Mouse (Mus musculus): ENCODE measurements around the gene Vmn1r237. TPM values are rescaled to one million over a fixed set of nuclear protein-coding genes. Genes with fewer than 3 reads are reported as not detected.

Vmn1r237 gene
- total RNA-seq (2014; rRNA removed) (not detected in 2 replicates), polyA plus RNA-seq (2015; fragmentation: Nextera tagmentation; extraction: Ambion mirVana) (not detected in 2 replicates)

DNA sequence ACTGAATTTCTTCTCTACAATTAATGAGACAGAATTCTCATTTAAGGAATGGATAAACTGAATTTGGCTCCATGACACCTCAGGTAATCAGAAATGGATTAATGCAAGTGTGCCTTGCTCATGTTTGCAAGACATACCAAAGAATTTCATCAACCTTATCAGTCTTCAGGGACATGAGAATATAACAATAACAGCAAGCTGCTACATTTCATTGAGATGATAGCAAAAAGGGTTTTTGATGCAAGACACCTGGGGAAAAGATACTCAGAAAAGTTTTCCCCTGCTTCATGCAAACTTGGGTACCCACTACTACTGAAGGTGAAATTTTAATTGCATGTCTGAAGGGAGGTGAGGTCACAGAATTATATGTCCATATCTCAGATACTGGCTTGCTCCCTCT lies at the start of gene Vmn1r237:
Gene Vmn1r237 (plus strand): TSS at position 301 of the 400 bp plus-strand sequence.
- ATAC-seq (ENCODE audit: low FRiP score): no peak
- H3K27me3 ChIP-seq (ENCODE audit: insufficient read depth, low read length): no peaks in the 10 kb centered on the region
- H3K4me3 ChIP-seq (ENCODE audit: low read depth, low read length): no peak within 1 kb of the TSS
- no peak within 1 kb of the TSS for H3K9ac ChIP-seq (replicated peaks; ENCODE audit: low read length, poor library complexity, severe bottlenecking)
- no peak within 1 kb of the TSS for H3K27ac ChIP-seq (ENCODE audit: low read depth, low read length)
- no peak for TF ChIP-seq CTCF (IDR thresholded peaks at IDR 0.05)
- peaks cover 5% of the 10 kb centered on the region; the same call in 1 of the 2 replicates for H3K9me3 ChIP-seq (ENCODE audit: low read length)
- no peaks in the 10 kb centered on the region for H3K4me1 ChIP-seq (ENCODE audit: insufficient read depth, low read length)
- no peak for DNase-seq (ENCODE audit: low spot score)
- H3K36me3 ChIP-seq (ENCODE audit: insufficient read depth, low read length): no peaks in the 10 kb centered on the region
- H3K4me2 ChIP-seq (ENCODE audit: low read depth, low read length, poor library complexity, severe bottlenecking): no peak within 1 kb of the TSS

GRCm38 (mm10) chr17:21272103-21272502 lies 39.6 kb upstream of the Vmn1r237 start:
- Histone ChIP-seq H3K4me2 (ENCODE audit: low read depth, low read length, poor library complexity, severe bottlenecking) (no peak overlapping the region), H3K27me3 (ENCODE audit: insufficient read depth, low read length) (no peaks in the 10 kb centered on the region), H3K27ac (ENCODE audit: low read depth, low read length) (no peak overlapping the region), H3K36me3 (ENCODE audit: insufficient read depth, low read length) (no peaks in the 10 kb centered on the region), H3K9me3 (ENCODE audit: low read length) (no peaks in the 10 kb centered on the region), H3K4me3 (ENCODE audit: low read depth, low read length) (no peak overlapping the region), H3K9ac (replicated peaks; ENCODE audit: low read length, poor library complexity, severe bottlenecking) (no peak overlapping the region), H3K4me1 (ENCODE audit: insufficient read depth, low read length) (no peaks in the 10 kb centered on the region)
- ATAC-seq (ENCODE audit: low FRiP score): 0 out of 2 replicates have a peak, but pooled peaks have one; percentile 63
- DNase-seq (ENCODE audit: low spot score): peak; percentile 60
- TF ChIP-seq CTCF (IDR thresholded peaks at IDR 0.05): peak; percentile 71
- WGBS: 18% methylated on average over 4 of the region's 4 CpGs

DNA sequence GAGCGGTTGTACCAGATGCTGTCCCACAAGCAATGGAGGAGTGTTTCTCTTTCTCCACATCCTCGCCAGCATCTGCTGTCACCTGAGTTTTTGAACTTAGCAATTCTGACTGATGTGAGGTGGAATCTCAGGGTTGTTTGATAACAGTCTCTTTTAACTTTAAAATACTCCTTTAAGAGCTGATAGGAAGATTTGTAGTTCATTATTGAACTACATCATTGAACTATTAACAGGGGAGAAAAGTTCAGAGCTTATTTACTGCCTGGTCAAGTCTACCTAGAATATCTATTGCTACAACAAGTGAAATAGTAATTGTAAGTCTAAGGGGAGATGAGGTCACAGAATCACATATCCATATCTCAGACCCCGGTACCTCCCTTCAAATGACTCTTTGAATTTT lies 29.0 kb upstream of the Vmn1r237 start, which contains the start of gene Vmn1r236:
Gene Vmn1r236 (plus strand): TSS at position 301 of the 400 bp plus-strand sequence.
- 0 out of 2 replicates have a peak, but pooled peaks cover 5% of the 10 kb centered on the region for H3K9me3 ChIP-seq (ENCODE audit: low read length)
- DNase-seq (ENCODE audit: low spot score): no peak
- no peak for TF ChIP-seq CTCF (IDR thresholded peaks at IDR 0.05)
- H3K27ac ChIP-seq (ENCODE audit: low read depth, low read length): no peak within 1 kb of the TSS
- ATAC-seq (ENCODE audit: low FRiP score): no peak
- H3K9ac ChIP-seq (replicated peaks; ENCODE audit: low read length, poor library complexity, severe bottlenecking): no peak within 1 kb of the TSS
- H3K27me3 ChIP-seq (ENCODE audit: insufficient read depth, low read length): no peaks in the 10 kb centered on the region
- no peak within 1 kb of the TSS for H3K4me3 ChIP-seq (ENCODE audit: low read depth, low read length)
- no peaks in the 10 kb centered on the region for H3K4me1 ChIP-seq (ENCODE audit: insufficient read depth, low read length)
- H3K4me2 ChIP-seq (ENCODE audit: low read depth, low read length, poor library complexity, severe bottlenecking): no peak within 1 kb of the TSS
- 77% methylated on average over 3 of the region's 3 CpGs for WGBS
- H3K36me3 ChIP-seq (ENCODE audit: insufficient read depth, low read length): no peaks in the 10 kb centered on the region

GRCm38 (mm10) chr17:21284395-21284794 lies 27.3 kb upstream of the Vmn1r237 start:
- DNase-seq (ENCODE audit: low spot score) (no peak), ATAC-seq (ENCODE audit: low FRiP score) (no peak)
- no peaks in the 10 kb centered on the region for H3K36me3 ChIP-seq (ENCODE audit: insufficient read depth, low read length)
- H3K4me1 ChIP-seq (ENCODE audit: insufficient read depth, low read length): no peaks in the 10 kb centered on the region
- no peak for TF ChIP-seq CTCF (IDR thresholded peaks at IDR 0.05)
- H3K27ac ChIP-seq (ENCODE audit: low read depth, low read length): no peak overlapping the region
- H3K4me3 ChIP-seq (ENCODE audit: low read depth, low read length): no peak overlapping the region
- 0 out of 2 replicates have a peak, but pooled peaks cover 5% of the 10 kb centered on the region for H3K9me3 ChIP-seq (ENCODE audit: low read length)
- H3K9ac ChIP-seq (replicated peaks; ENCODE audit: low read length, poor library complexity, severe bottlenecking): no peak overlapping the region
- H3K27me3 ChIP-seq (ENCODE audit: insufficient read depth, low read length): no peaks in the 10 kb centered on the region
- H3K4me2 ChIP-seq (ENCODE audit: low read depth, low read length, poor library complexity, severe bottlenecking): no peak overlapping the region

DNA sequence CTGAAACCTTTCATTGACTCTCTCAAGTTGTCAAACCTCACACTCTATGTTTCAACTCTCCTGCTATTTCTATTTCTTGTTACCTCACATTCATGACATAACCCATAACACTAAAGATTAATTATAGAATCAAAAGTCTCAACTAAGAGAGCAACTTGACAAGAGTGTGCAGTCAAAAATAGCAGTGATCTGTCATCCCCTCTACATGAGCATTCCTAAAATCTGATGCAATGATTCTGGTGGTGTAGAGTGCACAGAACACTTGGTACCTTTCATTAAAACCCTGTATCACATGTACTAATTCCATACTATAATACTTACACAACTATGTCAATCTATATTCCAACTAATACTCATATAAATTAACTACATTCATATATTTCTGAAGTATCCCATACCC lies 22.0 kb upstream of the Vmn1r237 start:
- Histone ChIP-seq H3K4me3 (ENCODE audit: low read depth, low read length) (no peak overlapping the region), H3K9me3 (ENCODE audit: low read length) (no peaks in the 10 kb centered on the region), H3K36me3 (ENCODE audit: insufficient read depth, low read length) (no peaks in the 10 kb centered on the region), H3K4me1 (ENCODE audit: insufficient read depth, low read length) (no peaks in the 10 kb centered on the region), H3K9ac (replicated peaks; ENCODE audit: low read length, poor library complexity, severe bottlenecking) (no peak overlapping the region), H3K27me3 (ENCODE audit: insufficient read depth, low read length) (no peaks in the 10 kb centered on the region), H3K4me2 (ENCODE audit: low read depth, low read length, poor library complexity, severe bottlenecking) (no peak overlapping the region), H3K27ac (ENCODE audit: low read depth, low read length) (no peak overlapping the region)
- TF ChIP-seq CTCF (IDR thresholded peaks at IDR 0.05): no peak
- no peak for DNase-seq (ENCODE audit: low spot score)
- ATAC-seq (ENCODE audit: low FRiP score): no peak

Small RNA genes within 50 kb of the gene (microRNA-seq; reads per million reads assigned to microRNA genes)
- not detected for gene Gm26384 (ENCODE audit: borderline number of aligned reads)

Other genes with a start within 250 kb of the Vmn1r237 start
- gene Vmn1r234, start 85.8 kb upstream of the Vmn1r237 start, total RNA-seq (2014; rRNA removed): not detected in 2 replicates
- gene Vmn1r234, start 85.8 kb upstream of the Vmn1r237 start, polyA plus RNA-seq (2015; fragmentation: Nextera tagmentation; extraction: Ambion mirVana): not detected in 2 replicates
- not detected in 2 replicates for gene Vmn1r235, start 55.5 kb upstream of the Vmn1r237 start, total RNA-seq (2014; rRNA removed)
- not detected in 2 replicates for gene Vmn1r235, start 55.5 kb upstream of the Vmn1r237 start, polyA plus RNA-seq (2015; fragmentation: Nextera tagmentation; extraction: Ambion mirVana)
- not detected in 2 replicates for gene Vmn1r236, start 28.9 kb upstream of the Vmn1r237 start, total RNA-seq (2014; rRNA removed)
- gene Vmn1r236, start 28.9 kb upstream of the Vmn1r237 start, polyA plus RNA-seq (2015; fragmentation: Nextera tagmentation; extraction: Ambion mirVana): not detected in 2 replicates
- 2.1 and 5.7 TPM in 2 replicates for gene Zfp677, start 71.9 kb downstream of the Vmn1r237 start, total RNA-seq (2014; rRNA removed)
- gene Zfp677, start 71.9 kb downstream of the Vmn1r237 start, polyA plus RNA-seq (2015; fragmentation: Nextera tagmentation; extraction: Ambion mirVana): 2.1 and 2.3 TPM in 2 replicates
- 3.7 and 5.4 TPM in 2 replicates for gene Zfp54, start 111.4 kb downstream of the Vmn1r237 start, total RNA-seq (2014; rRNA removed)
- gene Zfp54, start 111.4 kb downstream of the Vmn1r237 start, polyA plus RNA-seq (2015; fragmentation: Nextera tagmentation; extraction: Ambion mirVana): 2.3 and 2.8 TPM in 2 replicates
- gene Zfp51, start 138.5 kb downstream of the Vmn1r237 start, total RNA-seq (2014; rRNA removed): 5.5 and 6.4 TPM in 2 replicates
- gene Zfp51, start 138.5 kb downstream of the Vmn1r237 start, polyA plus RNA-seq (2015; fragmentation: Nextera tagmentation; extraction: Ambion mirVana): 5.9 and 6.9 TPM in 2 replicates
- gene Zfp53, start 177.1 kb downstream of the Vmn1r237 start, total RNA-seq (2014; rRNA removed): 1.5 and 5.4 TPM in 2 replicates
- 8.9 and 10.5 TPM in 2 replicates for gene Zfp53, start 177.1 kb downstream of the Vmn1r237 start, polyA plus RNA-seq (2015; fragmentation: Nextera tagmentation; extraction: Ambion mirVana)
- 2.9 and 4.1 TPM in 2 replicates for gene Zfp52, start 223.7 kb downstream of the Vmn1r237 start, total RNA-seq (2014; rRNA removed)
- gene Zfp52, start 223.7 kb downstream of the Vmn1r237 start, polyA plus RNA-seq (2015; fragmentation: Nextera tagmentation; extraction: Ambion mirVana): 1.9 and 2.1 TPM in 2 replicates

Data from midbrain, postnatal 0 days (tissue).